Mouse (Mus musculus) left cerebral cortex, postnatal 10 days (tissue): Measurements from ENCODE around the gene Mex3d. TPM values are rescaled to one million over a fixed set of nuclear protein-coding genes. Genes with fewer than 3 reads are reported as not detected.

Experiments used
- DNase-seq, 2 experiments: peaks; one replicate each; pipeline ENCODE4 v3.0.0; 2021 to 2022; ENCODE audit warnings: low spot score in 2 of 2, mixed read lengths in 1 of 2; ENCODE audit errors: extremely low spot score in 1 of 2
- intact Hi-C: fragments of 180-260 bp; cut with DNase I; formaldehyde crosslinking; loops from one replicate; pipeline ENCODE4 v1.15.1; 2025
- total RNA-seq, 2 experiments: library from RNA; stranded (reverse); gene quantifications; 2 replicates each; pipeline ENCODE4 v1.2.3; 2021

Mex3d gene
- 10 to 100 TPM; 31.1 to 35.4 TPM for total RNA-seq

DNA sequence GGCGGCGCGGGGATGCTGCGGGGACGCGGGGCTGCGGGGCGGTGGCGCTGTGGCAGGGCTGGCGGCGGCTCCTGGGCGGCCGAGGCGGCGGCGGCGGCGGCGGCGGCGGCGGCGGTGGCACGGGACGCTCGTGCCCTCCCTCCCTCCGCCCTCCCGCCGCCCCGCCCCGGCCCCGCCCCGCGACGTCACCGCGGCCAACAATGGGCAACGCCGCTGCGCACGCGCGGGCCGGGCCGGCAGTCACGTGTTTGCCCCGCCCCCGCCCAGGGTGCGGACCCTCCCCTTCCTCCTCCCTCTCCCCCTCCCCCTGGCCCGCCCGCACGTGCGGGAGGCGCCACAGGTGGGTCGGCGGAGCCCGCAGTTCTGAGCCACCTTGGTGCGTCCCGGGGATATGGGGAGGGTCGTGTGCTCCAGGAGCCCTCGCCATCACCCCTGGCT lies at the start of gene Mex3d:
Gene Mex3d (minus strand): TSS at position 138 of the 438 bp plus-strand sequence.
- intact Hi-C loops = no loop called here
- DNase-seq = peak; percentile 83 to 94

DNA sequence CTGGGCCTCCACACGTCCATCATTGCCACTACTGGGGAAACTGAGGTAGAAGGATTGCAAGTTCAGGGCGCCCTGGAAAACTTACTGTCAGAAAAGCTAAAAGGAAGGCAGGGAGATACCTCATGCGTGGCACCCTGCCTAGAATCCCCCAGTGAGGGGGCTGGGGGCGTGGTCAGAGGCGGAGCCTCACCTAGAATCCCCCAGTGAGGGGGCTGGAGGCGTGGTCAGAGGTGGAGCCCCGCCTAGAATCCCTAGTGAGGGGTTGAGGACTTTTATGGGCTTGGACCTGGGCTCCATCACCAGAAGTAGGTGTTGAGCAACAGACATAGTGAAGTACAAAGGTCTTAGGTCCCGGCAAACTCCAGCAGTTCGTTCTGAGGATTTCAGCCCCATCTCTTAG lies 48.8 kb upstream of the Mex3d start:
- peak in 1 of 2 experiments; percentile 64 for DNase-seq
- intact Hi-C loops = loop anchor here (10.0 kb wide), 1 partner anchor 259 kb away; no protein-coding TSS in a partner anchor

DNA sequence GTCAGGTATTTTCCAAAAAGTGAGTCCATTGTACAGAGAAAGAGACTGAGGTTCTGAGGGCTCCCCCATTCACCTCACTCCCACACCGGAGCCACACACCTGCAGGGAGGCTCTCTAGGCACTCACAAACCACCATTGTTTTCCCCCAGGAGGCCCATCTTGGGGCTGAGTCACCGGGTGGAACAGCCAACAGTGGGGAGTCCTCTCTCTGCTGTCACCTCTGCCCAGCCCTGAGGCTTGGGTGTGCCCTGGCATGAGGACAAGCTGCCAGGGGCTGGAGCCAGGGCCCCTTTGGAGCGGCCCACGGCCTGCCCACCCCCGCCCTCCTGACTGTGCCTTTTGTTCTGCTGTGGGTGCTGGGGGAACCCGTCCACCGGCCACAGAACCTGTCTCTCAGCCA lies 48.3 kb upstream of the Mex3d start:
- intact Hi-C loops = loop anchor here (10.0 kb wide), 1 partner anchor 259 kb away; no protein-coding TSS in a partner anchor

GRCm38 (mm10) chr10:80434823-80435222 lies 47.4 kb upstream of the Mex3d start:
- intact Hi-C loops = loop anchor here (10.0 kb wide), 1 partner anchor 260 kb away; no protein-coding TSS in a partner anchor
- DNase-seq = no peak

More for the DNA sequence above, 48.3 kb upstream of the Mex3d start:
- DNase-seq = no peak

DNA sequence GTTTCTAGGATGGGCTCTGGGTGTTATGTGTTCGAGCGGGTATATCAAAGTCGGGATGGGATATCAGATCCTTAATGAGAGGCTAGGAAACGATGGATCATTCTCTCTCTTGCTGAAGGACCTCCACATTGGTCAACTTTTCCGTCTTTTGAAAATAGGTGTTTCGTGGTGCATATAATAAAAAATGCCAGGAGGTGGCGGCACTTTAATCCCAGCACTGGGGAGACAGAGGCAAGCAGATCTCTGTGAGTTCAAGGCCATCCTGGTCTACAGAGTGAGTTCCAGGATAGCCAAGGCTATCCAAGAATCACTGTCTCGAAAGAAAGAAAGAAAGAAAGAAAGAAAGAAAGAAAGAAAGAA lies 46.8 kb upstream of the Mex3d start:
- intact Hi-C loops = loop anchor here (10.0 kb wide), 1 partner anchor 261 kb away; no protein-coding TSS in a partner anchor
- no peak for DNase-seq

DNA sequence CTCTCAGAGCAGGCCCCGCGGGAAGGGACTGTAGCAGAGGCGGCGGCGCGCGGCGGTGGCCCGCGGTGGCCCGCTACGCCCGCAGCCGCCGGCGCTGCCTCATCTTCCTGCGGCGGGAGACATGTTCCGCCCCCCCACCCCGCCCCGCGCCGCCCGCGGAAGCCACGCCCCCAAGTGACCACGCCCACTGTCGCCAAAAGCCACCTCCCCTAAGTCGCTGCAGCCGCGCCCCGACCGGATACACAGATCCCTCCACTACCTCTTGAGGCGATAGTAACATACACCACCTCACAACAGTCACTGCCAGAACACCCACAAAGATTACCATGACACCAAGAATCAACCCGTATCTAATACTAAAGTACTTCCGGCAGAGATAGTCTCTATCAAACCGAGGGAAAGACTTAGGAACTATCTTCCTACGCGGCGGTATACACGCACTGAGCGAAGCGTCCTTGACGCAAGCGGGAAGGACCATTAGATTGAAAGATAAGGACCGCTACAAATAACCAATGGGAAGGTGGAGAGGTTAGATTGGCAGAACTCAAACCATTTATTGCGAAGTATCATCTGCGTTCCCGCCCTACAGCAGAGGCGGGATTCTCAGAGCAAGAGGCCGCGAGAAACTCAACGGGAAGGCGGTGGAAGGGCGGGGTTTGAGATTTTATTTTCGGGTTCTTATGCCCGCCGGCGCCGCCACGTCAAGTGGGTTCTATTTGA lies 46.2 kb upstream of the Mex3d start, which contains the start of gene Tcf3:
Gene Tcf3 (minus strand): TSS at position 135 of the 720 bp plus-strand sequence.
- peak; percentile 96 to 97 for DNase-seq
- intact Hi-C loops = loop anchor here (10.0 kb wide), 1 partner anchor 261 kb away; no protein-coding TSS in a partner anchor

DNA sequence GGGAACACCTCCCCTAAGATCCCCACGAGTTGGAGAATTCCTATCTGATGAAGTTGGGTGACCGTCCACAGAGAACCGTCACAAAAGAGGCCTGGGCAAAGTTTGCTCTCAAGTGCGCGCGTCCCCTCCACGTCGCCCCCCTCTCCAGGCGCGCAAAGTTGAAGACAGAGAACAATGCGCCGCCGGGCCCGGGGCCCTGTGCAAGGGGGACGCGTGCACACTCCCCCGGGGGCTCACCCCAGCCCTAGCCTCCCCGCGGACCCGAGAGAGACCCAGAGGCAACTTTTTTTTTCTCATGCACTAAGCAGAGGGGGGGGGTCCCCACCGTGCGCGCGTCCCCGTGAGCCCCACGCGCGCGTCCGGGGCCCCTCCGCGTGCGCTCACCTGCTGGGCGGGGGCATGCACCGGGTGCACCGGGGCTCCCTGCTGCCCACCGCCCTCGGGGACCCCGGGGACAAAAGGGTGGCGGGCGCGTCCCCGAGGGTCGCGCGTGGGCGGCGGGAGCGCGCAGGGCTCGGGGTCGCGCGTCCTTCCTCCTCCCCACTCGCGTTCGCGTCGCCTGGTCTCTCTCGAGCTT lies 45.6 kb upstream of the Mex3d start:
- intact Hi-C loops = loop anchor here (10.0 kb wide), 1 partner anchor 262 kb away; no protein-coding TSS in a partner anchor
- peak in 1 of 2 experiments; percentile 73 for DNase-seq

DNA sequence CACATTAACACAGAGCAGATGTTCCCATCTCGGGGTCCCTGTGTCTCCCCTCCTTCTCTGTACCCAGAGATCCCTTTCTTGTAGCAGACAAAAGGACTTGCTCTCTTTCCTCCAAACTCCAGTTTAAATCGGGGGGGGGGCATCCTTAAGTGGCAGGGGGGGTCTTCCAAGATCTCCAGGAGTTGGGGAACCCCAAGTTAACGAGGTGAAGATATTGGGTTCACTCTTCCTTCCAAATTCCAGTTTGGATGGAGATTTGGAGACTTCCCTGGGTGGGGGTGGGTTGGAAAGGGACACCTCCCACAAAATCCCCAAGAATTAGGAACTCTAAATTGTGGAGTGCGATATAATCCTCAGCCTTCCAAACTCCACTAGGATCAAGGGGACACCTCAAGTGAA lies 44.9 kb upstream of the Mex3d start:
- no peak for DNase-seq
- intact Hi-C loops = loop anchor here (10.0 kb wide), 1 partner anchor 262 kb away; no protein-coding TSS in a partner anchor

- intact Hi-C loops = loop anchor here (10.0 kb wide), 1 partner anchor 263 kb away; no protein-coding TSS in a partner anchor
- DNase-seq = peak in 1 of 2 experiments; percentile 68
Observed at GRCm38 (mm10) chr10:80431570-80432386, 44.3 kb upstream of the Mex3d start.

- intact Hi-C loops = loop anchor here (10.0 kb wide), 1 partner anchor 264 kb away; no protein-coding TSS in a partner anchor
- no peak for DNase-seq
Observed at GRCm38 (mm10) chr10:80430375-80430980, 43.0 kb upstream of the Mex3d start.

DNA sequence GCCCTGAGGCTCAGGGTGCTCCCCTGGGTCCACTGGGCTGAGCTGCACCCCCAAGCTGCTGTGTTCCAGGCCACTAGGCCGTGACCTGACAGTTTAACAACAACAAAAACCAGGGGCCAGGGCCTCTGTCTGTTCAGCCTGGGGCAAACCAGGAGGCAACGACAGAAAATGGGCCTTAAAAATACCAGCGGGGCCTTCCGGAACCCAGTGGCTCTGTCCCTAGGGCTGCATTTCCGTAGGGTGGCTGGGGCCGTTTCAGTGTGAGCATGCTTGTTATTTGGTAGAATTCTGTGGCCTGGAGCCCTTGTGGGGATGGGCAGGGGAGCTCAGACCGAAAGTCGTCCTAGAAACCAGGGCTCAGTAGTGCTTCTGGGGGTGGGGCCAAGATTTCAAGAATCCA lies 42.3 kb upstream of the Mex3d start:
- no peak for DNase-seq
- intact Hi-C loops = loop anchor here (10.0 kb wide), 1 partner anchor 265 kb away; no protein-coding TSS in a partner anchor

DNA sequence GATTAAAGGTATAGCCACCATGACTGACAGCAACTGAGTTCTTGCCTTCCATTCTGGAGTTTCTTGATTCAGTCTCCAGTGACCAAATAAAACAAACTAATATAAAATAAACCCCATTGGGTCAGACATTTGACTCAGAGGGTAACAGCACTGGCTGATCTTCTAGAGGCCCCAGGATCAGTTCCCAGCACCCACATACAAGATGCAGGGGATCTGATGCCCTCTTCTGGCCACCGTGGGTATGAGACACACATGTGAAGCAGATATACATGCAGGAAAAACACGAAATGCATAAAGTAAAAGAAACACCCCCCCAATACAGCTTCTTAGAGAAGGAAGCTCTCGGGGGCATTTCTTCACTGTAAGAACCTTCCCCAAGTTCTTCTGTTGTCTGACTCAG lies 37.6 kb upstream of the Mex3d start:
- intact Hi-C loops = no loop called here
- DNase-seq = no peak

GRCm38 (mm10) chr10:80423562-80423961 lies 36.1 kb upstream of the Mex3d start:
- intact Hi-C loops = no loop called here
- no peak for DNase-seq

- DNase-seq = no peak
- intact Hi-C loops = no loop called here
Observed at GRCm38 (mm10) chr10:80421651-80422472, 34.4 kb upstream of the Mex3d start.

- DNase-seq = no peak
- intact Hi-C loops = no loop called here
Observed at GRCm38 (mm10) chr10:80421208-80421607, 33.7 kb upstream of the Mex3d start.

DNA sequence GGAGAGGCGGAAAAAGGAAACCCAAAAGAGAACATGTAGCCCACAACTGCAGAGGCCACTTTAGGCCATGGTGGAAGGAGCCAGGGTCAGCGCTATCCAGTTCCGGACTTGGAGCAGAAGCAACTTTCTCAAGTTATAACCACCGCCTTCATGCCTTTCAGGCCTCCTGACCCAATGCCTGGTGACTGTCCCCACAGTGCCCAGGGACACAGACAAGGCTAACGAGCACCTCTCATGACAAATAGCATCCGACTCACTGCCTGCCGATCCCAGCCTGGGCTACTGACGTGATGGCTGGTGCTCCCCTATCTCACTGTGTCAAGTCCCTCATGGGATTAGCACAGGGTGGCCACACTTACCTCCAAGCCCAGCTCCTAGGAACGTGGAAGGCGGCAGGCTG lies 33.3 kb upstream of the Mex3d start:
- intact Hi-C loops = no loop called here
- no peak for DNase-seq

- intact Hi-C loops = no loop called here
- DNase-seq = no peak
Observed at GRCm38 (mm10) chr10:80419419-80419818, 32.0 kb upstream of the Mex3d start.

GRCm38 (mm10) chr10:80418311-80418710 lies 30.9 kb upstream of the Mex3d start:
- DNase-seq = no peak
- intact Hi-C loops = no loop called here
